Mouse (Mus musculus): Measurements from ENCODE around the gene Adgra3.
A peak's percentile ranks its signal among the peaks of the same experiment; 100 is the strongest.

DNA sequence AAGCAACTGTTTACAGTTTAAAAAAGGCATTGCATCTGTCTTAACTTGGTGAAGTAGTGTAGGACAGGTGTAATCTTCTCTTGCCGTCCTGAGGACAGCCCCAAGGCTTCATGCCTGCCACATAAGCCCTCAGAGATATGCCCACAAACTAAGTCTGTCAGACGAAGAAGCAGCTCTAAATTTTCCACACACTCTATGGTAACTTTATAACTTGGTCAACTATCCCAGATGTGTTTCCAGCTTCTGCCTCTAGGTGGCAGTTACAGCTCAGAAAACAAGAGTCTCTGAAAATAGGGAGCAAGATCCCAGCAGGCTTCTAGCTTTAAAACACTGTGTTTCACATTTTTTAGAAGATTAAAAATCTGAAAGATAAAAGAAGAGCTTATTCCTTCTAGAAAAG lies 82.8 kb downstream of the Adgra3 start:
- TF ChIP-seq CTCF (IDR thresholded peaks at IDR 0.05): peak; percentile 99
- TF ChIP-seq EP300 (IDR thresholded peaks at IDR 0.05; ENCODE audit: insufficient read depth, low read depth, low read length): no peak
